Mouse (Mus musculus) layer of hippocampus, adult 11-12 months (tissue): ENCODE data around the gene Shld2.

ENCODE experiments used
- DNase-seq: peaks from one replicate; pipeline ENCODE4 v3.0.0; 2022; ENCODE audit warnings: low spot score

Shld2 gene

GRCm38 (mm10) chr14:34219786-34220198 is 90.5 kb downstream of the Shld2 start:
- DNase-seq = no peak

GRCm38 (mm10) chr14:34219295-34219694 is 91.0 kb downstream of the Shld2 start, which contains the start of gene Syt15:
Syt15 (plus strand) TSS chr14:34219595.
- DNase-seq = no peak

DNA sequence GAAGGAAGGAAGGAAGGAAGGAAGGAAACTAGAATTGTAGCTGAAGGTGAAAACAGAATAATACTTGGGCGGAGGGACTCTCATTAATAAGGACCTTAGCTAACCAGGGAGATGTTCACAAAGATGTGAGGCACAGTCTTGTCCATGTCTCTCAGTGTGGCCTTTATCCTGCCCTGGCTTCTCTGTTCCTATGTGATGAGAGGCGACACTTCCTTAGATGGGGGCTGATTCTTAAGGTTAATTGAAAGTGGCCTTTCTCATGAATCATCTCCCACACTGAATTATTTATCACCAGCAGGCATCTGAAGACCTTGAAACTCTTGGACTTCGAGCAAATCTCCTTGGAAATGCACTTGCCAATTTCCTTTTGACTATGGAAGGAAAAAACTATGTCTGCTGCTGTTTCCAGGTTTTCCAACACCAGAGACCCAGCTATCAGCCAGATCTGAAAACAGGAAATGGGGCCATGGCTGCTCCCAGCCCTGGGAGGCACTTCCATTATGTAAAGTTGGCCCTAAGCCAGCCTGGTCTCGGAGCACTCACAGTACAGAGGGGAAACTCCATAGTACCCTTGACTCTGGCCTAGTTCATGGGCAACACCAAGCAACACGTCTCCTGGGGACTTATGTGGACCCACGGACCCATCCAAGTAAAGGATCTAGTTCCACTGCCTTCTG is 94.7 kb downstream of the Shld2 start:
- DNase-seq = no peak

DNA sequence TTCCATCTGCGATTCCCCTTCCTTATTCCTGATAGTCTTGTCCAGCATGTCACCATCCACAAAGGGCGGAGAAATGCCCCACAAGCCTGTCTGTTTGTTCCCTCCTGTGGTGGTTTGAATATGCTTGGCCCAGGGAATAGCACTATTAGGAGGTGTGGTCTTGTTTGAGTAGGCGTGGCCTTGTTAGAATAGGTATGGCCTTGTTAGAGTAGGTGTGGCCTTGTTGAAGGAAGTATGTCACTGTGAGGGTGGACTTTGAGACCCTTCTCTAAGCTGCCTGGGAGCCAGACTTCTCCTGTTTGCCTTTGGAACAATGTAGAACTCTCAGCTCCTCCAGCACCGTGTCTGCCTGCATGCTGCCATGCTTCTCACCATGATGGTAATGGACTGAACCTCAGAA is 100.4 kb downstream of the Shld2 start:
- no peak for DNase-seq

DNA sequence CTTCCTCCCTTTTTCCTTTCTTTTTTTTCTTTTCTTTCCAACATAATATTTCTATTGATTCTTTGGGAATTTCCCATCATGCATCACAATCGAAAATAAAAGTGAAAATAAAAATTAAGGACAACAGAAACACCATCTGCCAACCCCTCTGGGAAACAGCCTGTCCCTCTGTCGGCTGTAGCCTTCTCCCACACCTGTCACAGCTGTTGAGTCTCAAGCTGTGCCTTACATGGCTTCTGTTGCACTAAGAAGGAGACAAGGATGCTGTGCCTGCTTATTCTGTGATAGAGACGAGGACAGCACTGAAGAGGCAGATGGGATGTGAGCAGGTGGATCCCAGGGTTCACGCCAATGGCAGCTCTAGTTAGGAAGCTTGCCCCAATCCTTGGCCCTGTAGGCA is 101.2 kb downstream of the Shld2 start:
- no peak for DNase-seq

GRCm38 (mm10) chr14:34208651-34209050 is 101.6 kb downstream of the Shld2 start:
- DNase-seq = peak; percentile 58

GRCm38 (mm10) chr14:34207996-34208395 is 102.3 kb downstream of the Shld2 start:
- DNase-seq = no peak

GRCm38 (mm10) chr14:34201231-34202035 is 108.9 kb downstream of the Shld2 start, which contains the start of gene Gprin2:
Gprin2 (minus strand) TSS chr14:34201653.
- DNase-seq = no peak

GRCm38 (mm10) chr14:34200738-34201230 is 109.5 kb downstream of the Shld2 start:
- no peak for DNase-seq

DNA sequence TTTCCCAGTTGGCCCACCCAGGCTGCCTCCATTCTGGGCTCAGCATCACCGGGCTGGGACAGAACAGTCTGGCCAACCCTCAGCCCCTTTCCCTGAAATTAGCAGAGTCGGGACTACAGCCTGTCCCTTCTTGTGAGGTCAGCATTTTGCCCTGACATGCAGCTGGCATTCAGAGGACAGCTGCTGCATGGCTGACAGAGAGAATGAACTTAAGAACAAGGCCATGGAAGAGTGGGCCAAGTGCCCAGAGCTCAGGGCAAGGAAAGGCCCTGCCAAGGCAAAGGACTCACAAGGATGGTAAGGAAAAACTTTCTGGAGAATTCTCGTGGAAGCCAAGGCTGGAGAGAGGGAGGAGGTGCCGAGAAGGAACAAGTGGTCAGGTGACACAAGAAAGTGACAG is 113.6 kb downstream of the Shld2 start:
- no peak for DNase-seq

DNA sequence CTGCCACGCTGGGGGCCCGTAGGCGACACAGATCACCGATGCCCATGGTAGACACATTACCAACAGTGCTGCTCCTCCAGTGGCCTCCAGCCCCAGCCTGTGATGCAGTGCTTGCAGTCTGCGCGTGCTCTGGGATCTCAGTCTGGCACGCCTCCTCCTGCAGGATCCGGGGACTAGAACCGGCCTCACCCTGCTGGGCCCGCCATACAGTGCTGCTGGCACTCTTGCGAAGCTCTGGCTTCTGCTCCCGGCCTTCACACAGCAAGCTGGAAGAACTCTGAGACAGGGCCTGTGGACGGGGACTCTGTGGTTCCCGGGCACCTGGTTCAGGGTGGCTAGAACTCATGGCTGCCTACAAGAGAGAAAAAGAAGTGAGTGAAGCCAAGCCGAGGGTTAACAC is 114.8 kb downstream of the Shld2 start:
- no peak for DNase-seq

- no peak for DNase-seq
Measured at GRCm38 (mm10) chr14:34193879-34194278, 116.4 kb downstream of the Shld2 start.

GRCm38 (mm10) chr14:34190361-34190760 is 119.9 kb downstream of the Shld2 start:
- no peak for DNase-seq

GRCm38 (mm10) chr14:34188629-34189028 is 121.7 kb downstream of the Shld2 start:
- DNase-seq = peak; percentile 26
